Mouse (Mus musculus): ENCODE measurements at regions not wholly inside any gene's neighbourhood (a gene's known extent, or its start where the extent isn't known, plus 50 kb on each side); places are given as distances from the start of the nearest gene placed in this dataset.

DNA sequence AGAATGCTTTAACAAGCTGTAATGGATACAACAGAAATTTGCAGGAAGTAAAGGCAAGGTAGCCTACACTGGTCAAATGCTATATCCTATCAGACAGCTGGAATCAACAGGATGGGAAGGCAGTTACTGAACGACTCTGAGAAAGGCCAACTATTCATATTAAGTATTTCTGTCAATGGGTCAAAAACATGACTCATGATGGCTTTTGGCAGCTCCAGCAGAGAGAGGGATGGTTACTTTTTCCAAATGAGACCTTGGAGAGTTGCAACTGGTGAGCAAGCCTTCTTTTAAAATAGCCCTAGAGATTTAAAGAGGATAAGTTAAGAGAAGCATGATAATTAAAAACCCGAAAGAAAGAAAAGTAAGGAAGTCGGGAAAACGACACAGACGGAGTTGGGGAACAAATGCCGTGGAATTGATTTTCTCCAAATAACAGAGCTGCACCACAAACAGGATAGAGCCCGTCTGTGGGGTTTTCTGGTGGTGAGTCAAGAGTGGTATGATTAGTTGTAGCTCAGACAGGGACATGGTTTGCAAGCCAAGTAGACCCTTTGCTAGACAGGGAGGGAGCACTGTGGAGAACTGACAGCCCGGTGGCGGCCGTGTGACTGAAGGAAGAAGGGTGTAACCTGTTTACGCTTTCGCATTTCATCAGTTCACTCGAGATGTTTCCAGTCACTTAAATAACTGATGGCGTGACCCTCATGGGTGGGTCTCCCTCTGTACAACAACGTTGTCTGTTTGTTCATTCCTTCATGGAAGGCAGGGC lies 3638.1 kb upstream of the Gm7489 start:
- Histone ChIP-seq H3K4me2 (ENCODE audit: low read depth, low read length) (no peak overlapping the region), H3K4me1 (ENCODE audit: control insufficient read depth, insufficient read depth, low read length) (no peaks in the 10 kb centered on the region), H3K27me3 (ENCODE audit: control insufficient read depth, insufficient read depth, low read length) (no peaks in the 10 kb centered on the region), H3K36me3 (ENCODE audit: control insufficient read depth, insufficient read depth) (no peaks in the 10 kb centered on the region), H3K27ac (ENCODE audit: low read length) (no peak overlapping the region), H3K4me3 (ENCODE audit: low read length) (no peak overlapping the region), H3K9me3 (replicated peaks; ENCODE audit: control insufficient read depth, low read length) (no peaks in the 10 kb centered on the region), H3K9ac (ENCODE audit: low read length) (no peak overlapping the region)
- no peak for ATAC-seq (replicated peaks; ENCODE audit: extremely low read depth, insufficient read depth, low FRiP score)
- 71% methylated on average over 15 of the region's 15 CpGs for WGBS

DNA sequence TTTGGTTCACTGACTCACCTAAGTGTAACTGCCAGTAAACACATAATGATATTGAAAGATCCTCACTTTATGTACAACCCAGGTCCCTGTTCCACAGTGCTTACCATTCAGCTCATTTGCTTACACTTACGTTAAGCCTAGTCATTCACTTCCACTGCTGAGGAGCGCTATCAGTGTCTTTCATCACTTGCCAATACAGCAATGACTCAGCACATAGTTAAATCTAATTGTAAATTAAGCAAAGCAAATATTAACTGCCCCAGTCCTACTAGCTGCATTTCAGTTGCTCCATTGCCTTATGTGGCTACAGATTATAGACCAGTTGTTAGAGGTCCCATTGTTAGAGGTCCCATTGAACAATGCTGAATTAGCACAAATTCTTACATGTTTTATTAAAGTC lies 3624.6 kb upstream of the Gm7489 start:
- no peak overlapping the region for H3K27ac ChIP-seq (ENCODE audit: low read length)
- H3K4me1 ChIP-seq (ENCODE audit: control insufficient read depth, insufficient read depth, low read length) = no peaks in the 10 kb centered on the region
- H3K9me3 ChIP-seq (replicated peaks; ENCODE audit: control insufficient read depth, low read length) = no peaks in the 10 kb centered on the region
- H3K4me2 ChIP-seq (ENCODE audit: low read depth, low read length) = no peak overlapping the region
- no peaks in the 10 kb centered on the region for H3K36me3 ChIP-seq (ENCODE audit: control insufficient read depth, insufficient read depth)
- no peaks in the 10 kb centered on the region for H3K27me3 ChIP-seq (ENCODE audit: control insufficient read depth, insufficient read depth, low read length)
- no peak overlapping the region for H3K4me3 ChIP-seq (ENCODE audit: low read length)
- no peak overlapping the region for H3K9ac ChIP-seq (ENCODE audit: low read length)
- ATAC-seq (replicated peaks; ENCODE audit: extremely low read depth, insufficient read depth, low FRiP score) = no peak
- WGBS = 78% methylated on average over 2 of the region's 2 CpGs

DNA sequence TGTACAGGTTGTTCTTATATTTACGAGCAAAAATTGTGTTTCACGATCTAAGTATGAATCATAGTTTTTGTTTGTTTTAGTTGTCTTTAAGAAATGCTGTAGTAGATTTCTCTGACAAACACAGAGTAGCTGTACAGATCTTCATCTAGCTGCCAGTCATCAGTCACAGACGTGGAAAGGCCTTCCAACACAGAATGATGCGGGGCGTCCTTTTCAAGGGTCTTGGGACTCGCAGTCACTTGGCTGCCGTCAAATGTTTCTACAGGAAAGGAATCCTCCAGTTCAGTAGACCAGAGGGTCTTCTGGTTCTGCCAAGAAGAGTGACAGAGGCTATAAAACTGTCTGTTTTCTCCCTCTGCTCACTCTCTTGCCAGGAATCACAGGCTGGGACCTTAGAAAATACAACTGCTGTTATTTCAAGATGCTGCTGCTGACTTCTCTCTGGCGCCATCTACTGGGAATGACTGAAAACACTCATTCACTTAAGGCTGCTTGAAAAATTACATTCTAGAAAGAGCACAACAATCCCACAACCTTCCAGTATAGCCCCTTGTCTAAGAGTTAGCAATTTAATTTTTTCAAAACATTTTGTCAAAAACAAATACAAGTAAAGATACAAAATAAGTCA lies 3623.3 kb upstream of the Gm7489 start:
- H3K36me3 ChIP-seq (ENCODE audit: control insufficient read depth, insufficient read depth) = no peaks in the 10 kb centered on the region

DNA sequence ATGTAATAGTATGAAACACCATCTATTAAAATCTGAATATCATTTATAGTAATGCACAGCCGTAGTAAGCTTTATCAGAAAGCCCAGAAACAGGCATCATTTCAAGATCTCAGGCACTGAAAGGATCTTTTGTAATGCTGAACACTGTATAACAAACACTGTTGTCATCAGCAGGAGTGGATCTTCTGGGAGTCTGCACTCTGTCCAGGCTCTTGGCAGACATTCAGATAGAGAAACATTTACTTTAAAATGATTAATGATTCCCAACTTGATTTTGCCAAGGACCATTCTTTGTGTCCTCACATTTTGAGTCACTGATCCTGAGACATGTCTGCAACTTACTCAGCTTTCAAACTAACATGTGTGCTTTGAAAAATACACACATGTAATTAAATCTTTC lies 3617.2 kb upstream of the Gm7489 start:
- Histone ChIP-seq H3K4me3 (ENCODE audit: low read length) (no peak overlapping the region), H3K4me2 (ENCODE audit: low read depth, low read length) (no peak overlapping the region), H3K27ac (ENCODE audit: low read length) (no peak overlapping the region), H3K36me3 (ENCODE audit: control insufficient read depth, insufficient read depth) (no peaks in the 10 kb centered on the region), H3K27me3 (ENCODE audit: control insufficient read depth, insufficient read depth, low read length) (no peaks in the 10 kb centered on the region), H3K4me1 (ENCODE audit: control insufficient read depth, insufficient read depth, low read length) (no peaks in the 10 kb centered on the region), H3K9me3 (replicated peaks; ENCODE audit: control insufficient read depth, low read length) (no peaks in the 10 kb centered on the region), H3K9ac (ENCODE audit: low read length) (no peak overlapping the region)
- 50% methylated on average over 1 of the region's 1 CpGs for WGBS
- no peak for ATAC-seq (replicated peaks; ENCODE audit: extremely low read depth, insufficient read depth, low FRiP score)

More for the DNA sequence above, 3623.3 kb upstream of the Gm7489 start:
- H3K4me3 ChIP-seq (ENCODE audit: low read length) = no peak overlapping the region
- no peaks in the 10 kb centered on the region for H3K4me1 ChIP-seq (ENCODE audit: control insufficient read depth, insufficient read depth, low read length)
- no peak for ATAC-seq (replicated peaks; ENCODE audit: extremely low read depth, insufficient read depth, low FRiP score)
- H3K27me3 ChIP-seq (ENCODE audit: control insufficient read depth, insufficient read depth, low read length) = no peaks in the 10 kb centered on the region
- no peak overlapping the region for H3K4me2 ChIP-seq (ENCODE audit: low read depth, low read length)
- 67% methylated on average over 8 of the region's 8 CpGs for WGBS
- H3K27ac ChIP-seq (ENCODE audit: low read length) = no peak overlapping the region
- H3K9me3 ChIP-seq (replicated peaks; ENCODE audit: control insufficient read depth, low read length) = no peaks in the 10 kb centered on the region
- no peak overlapping the region for H3K9ac ChIP-seq (ENCODE audit: low read length)

DNA sequence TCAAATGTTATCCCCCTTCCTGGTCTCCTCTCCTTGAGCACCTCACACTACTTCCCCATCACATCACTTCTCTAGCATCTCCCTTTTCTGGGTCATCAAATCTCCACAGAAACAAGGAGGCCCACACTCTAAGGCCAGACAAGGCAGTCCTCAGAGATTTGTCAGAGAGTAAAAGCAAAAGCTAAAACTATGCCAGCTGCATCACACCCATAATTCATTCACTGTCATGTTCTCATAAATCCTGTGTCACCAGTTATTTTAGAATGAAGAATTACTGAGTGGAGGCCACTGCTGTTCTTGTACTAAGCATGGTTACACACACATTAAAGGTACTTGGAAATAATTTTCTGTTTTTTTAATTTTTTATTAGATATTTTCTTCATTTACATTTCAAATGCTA lies 3613.1 kb upstream of the Gm7489 start:
- Histone ChIP-seq H3K4me1 (ENCODE audit: control insufficient read depth, insufficient read depth, low read length) (no peaks in the 10 kb centered on the region), H3K36me3 (ENCODE audit: control insufficient read depth, insufficient read depth) (no peaks in the 10 kb centered on the region), H3K4me3 (ENCODE audit: low read length) (no peak overlapping the region), H3K27me3 (ENCODE audit: control insufficient read depth, insufficient read depth, low read length) (no peaks in the 10 kb centered on the region), H3K4me2 (ENCODE audit: low read depth, low read length) (no peak overlapping the region), H3K9me3 (replicated peaks; ENCODE audit: control insufficient read depth, low read length) (no peaks in the 10 kb centered on the region), H3K9ac (ENCODE audit: low read length) (no peak overlapping the region), H3K27ac (ENCODE audit: low read length) (no peak overlapping the region)
- ATAC-seq (replicated peaks; ENCODE audit: extremely low read depth, insufficient read depth, low FRiP score) = no peak

DNA sequence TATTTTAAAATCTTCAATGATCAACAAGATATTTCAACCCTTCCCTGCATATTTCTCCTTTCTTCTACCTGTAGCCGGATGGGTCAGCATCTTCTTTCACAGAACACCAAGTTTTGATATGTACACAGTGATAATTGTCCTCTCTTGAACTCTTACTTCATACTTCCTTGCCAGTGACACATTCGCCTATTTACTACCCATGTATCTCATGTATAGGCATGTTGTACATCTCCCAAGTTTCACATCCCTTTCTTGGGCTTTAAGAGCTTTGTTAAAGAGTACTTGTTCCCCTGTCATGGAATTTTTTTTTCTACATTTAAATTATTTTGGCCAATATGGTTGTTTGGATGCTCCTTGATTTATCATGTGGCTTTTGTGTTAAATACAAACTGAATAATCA lies 3602.1 kb upstream of the Gm7489 start:
- ATAC-seq (replicated peaks; ENCODE audit: extremely low read depth, insufficient read depth, low FRiP score) = no peak
- Histone ChIP-seq H3K27me3 (ENCODE audit: control insufficient read depth, insufficient read depth, low read length) (no peaks in the 10 kb centered on the region), H3K4me3 (ENCODE audit: low read length) (no peak overlapping the region), H3K9me3 (replicated peaks; ENCODE audit: control insufficient read depth, low read length) (no peaks in the 10 kb centered on the region), H3K4me2 (ENCODE audit: low read depth, low read length) (no peak overlapping the region), H3K9ac (ENCODE audit: low read length) (no peak overlapping the region), H3K27ac (ENCODE audit: low read length) (no peak overlapping the region), H3K4me1 (ENCODE audit: control insufficient read depth, insufficient read depth, low read length) (no peaks in the 10 kb centered on the region), H3K36me3 (ENCODE audit: control insufficient read depth, insufficient read depth) (no peaks in the 10 kb centered on the region)
- WGBS = 74% methylated on average over 2 of the region's 2 CpGs

DNA sequence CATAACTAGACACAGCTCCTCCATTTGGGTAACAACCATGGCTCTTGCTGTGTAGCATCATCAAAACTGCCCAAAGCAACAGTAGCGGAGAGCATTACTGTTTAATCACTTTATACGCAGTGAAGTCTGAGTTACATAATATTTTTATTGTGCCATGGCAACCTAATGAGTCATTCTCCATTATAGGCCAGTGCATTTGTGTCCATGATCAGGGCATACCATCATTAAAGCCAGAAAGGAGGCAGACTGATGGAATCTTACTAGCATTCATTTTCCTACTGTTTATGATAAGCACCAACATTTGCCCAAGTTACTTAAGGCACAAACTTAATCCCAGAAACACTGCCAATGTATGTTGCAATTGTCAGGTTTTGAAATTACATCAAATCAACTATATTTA lies 3601.2 kb upstream of the Gm7489 start:
- no peaks in the 10 kb centered on the region for H3K36me3 ChIP-seq (ENCODE audit: control insufficient read depth, insufficient read depth)
- H3K27ac ChIP-seq (ENCODE audit: low read length) = no peak overlapping the region
- ATAC-seq (replicated peaks; ENCODE audit: extremely low read depth, insufficient read depth, low FRiP score) = no peak
- H3K4me2 ChIP-seq (ENCODE audit: low read depth, low read length) = no peak overlapping the region
- 84% methylated on average over 2 of the region's 2 CpGs for WGBS
- H3K4me3 ChIP-seq (ENCODE audit: low read length) = no peak overlapping the region
- H3K27me3 ChIP-seq (ENCODE audit: control insufficient read depth, insufficient read depth, low read length) = no peaks in the 10 kb centered on the region
- no peaks in the 10 kb centered on the region for H3K9me3 ChIP-seq (replicated peaks; ENCODE audit: control insufficient read depth, low read length)
- H3K4me1 ChIP-seq (ENCODE audit: control insufficient read depth, insufficient read depth, low read length) = no peaks in the 10 kb centered on the region
- H3K9ac ChIP-seq (ENCODE audit: low read length) = no peak overlapping the region

DNA sequence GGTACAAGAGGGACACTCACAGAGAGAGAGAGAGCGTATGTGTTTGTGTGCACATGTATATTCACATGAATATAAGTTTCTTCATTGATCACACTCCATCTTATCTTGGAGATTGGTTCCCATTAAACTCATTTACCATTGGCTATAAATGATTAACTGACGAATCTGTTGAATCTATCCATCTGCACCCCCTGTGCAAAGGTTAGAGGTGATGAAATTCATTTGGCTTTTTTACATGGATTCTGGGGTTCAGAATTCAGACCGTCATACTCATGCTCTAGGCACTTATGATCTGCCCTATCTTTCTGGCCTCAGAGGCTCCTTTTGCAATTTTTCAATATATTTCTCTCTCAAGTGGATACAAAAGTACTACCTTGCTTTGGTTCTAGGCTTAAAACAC lies 3582.9 kb upstream of the Gm7489 start:
- 82% methylated on average over 3 of the region's 3 CpGs for WGBS
- Histone ChIP-seq H3K4me1 (ENCODE audit: control insufficient read depth, insufficient read depth, low read length) (0 out of 2 replicates have a peak, but pooled peaks cover 2% of the 10 kb centered on the region), H3K4me2 (ENCODE audit: low read depth, low read length) (no peak overlapping the region), H3K36me3 (ENCODE audit: control insufficient read depth, insufficient read depth) (no peaks in the 10 kb centered on the region), H3K9me3 (replicated peaks; ENCODE audit: control insufficient read depth, low read length) (no peaks in the 10 kb centered on the region), H3K27me3 (ENCODE audit: control insufficient read depth, insufficient read depth, low read length) (no peaks in the 10 kb centered on the region), H3K27ac (ENCODE audit: low read length) (no peak overlapping the region), H3K9ac (ENCODE audit: low read length) (no peak overlapping the region), H3K4me3 (ENCODE audit: low read length) (no peak overlapping the region)
- ATAC-seq (replicated peaks; ENCODE audit: extremely low read depth, insufficient read depth, low FRiP score) = no peak

DNA sequence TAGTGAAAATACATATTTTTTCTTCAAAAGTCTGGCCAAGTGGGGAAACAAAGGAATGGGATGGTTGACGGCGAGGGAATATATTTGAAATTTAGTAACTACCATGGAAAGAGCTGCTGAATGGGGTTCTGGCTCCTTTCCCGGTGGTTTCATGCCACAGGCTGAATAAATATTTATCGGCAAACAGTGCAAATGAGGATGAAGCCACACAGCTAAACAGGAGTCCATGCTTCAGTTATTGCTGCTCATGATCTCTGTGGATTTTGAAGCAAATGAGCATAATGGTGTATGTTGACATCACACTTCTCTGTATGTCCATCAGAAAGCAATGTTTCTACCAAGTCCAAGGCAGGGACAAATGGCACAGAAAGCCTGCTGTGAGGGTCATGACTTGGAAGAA lies 3580.6 kb upstream of the Gm7489 start:
- no peak overlapping the region for H3K27ac ChIP-seq (ENCODE audit: low read length)
- no peak overlapping the region for H3K4me2 ChIP-seq (ENCODE audit: low read depth, low read length)
- 78% methylated on average over 4 of the region's 4 CpGs for WGBS

More for the DNA sequence above, 3580.6 kb upstream of the Gm7489 start:
- Histone ChIP-seq H3K4me1 (ENCODE audit: control insufficient read depth, insufficient read depth, low read length) (no peaks in the 10 kb centered on the region), H3K4me3 (ENCODE audit: low read length) (no peak overlapping the region), H3K27me3 (ENCODE audit: control insufficient read depth, insufficient read depth, low read length) (no peaks in the 10 kb centered on the region), H3K9ac (ENCODE audit: low read length) (no peak overlapping the region), H3K9me3 (replicated peaks; ENCODE audit: control insufficient read depth, low read length) (no peaks in the 10 kb centered on the region), H3K36me3 (ENCODE audit: control insufficient read depth, insufficient read depth) (no peaks in the 10 kb centered on the region)
- no peak for ATAC-seq (replicated peaks; ENCODE audit: extremely low read depth, insufficient read depth, low FRiP score)
